Mouse (Mus musculus) intestine, postnatal 0 days (tissue): ENCODE data around the gene Tmed2. TPM values are rescaled to one million over a fixed set of nuclear protein-coding genes. Genes with fewer than 3 reads are reported as not detected.
A peak's percentile ranks its signal among the peaks of the same experiment; 100 is the strongest.
"Not testable (repeated sequence)": the region's sequence is repeated elsewhere in the genome, so short reads cannot be mapped to it uniquely, and the experiment has no call there.

Source experiments
- ATAC-seq: fragments of 200-750 bp; cut with Nextera tagmentation; 2 replicates; pipeline ENCODE4 v1.8.0; 2017; ENCODE audit warnings: mild to moderate bottlenecking, moderate TSS enrichment, moderate library complexity
- H3K27ac ChIP-seq: fragments of 300-500 bp; sonication (generic); 2 replicates; pipeline ENCODE4 v1.5.1; 2014; ENCODE audit warnings: mild to moderate bottlenecking, low read depth, low read length, moderate library complexity
- H3K27me3 ChIP-seq: fragments of 300-500 bp; sonication (generic); replicated peaks from 2 replicates; pipeline ENCODE4 v1.6.1; 2014; ENCODE audit warnings: low read length, mixed read lengths; ENCODE audit not compliant: control insufficient read depth, insufficient read depth
- H3K36me3 ChIP-seq: fragments of 300-500 bp; sonication (generic); 2 replicates; pipeline ENCODE4 v1.6.1; 2014; ENCODE audit warnings: mild to moderate bottlenecking, moderate library complexity; ENCODE audit not compliant: control insufficient read depth, insufficient read depth
- H3K4me1 ChIP-seq: fragments of 300-500 bp; sonication (generic); replicated peaks from 2 replicates; pipeline ENCODE4 v1.6.1; 2014; ENCODE audit warnings: antibody characterized with exemption, low read length, mixed read lengths; ENCODE audit not compliant: control insufficient read depth, insufficient read depth
- H3K4me2 ChIP-seq: fragments of 300-500 bp; sonication (generic); replicated peaks from 2 replicates; pipeline ENCODE4 v1.6.1; 2014; ENCODE audit warnings: low read depth, mild to moderate bottlenecking, moderate library complexity
- H3K4me3 ChIP-seq: fragments of 300-500 bp; sonication (generic); 2 replicates; pipeline ENCODE4 v1.5.1; 2014; ENCODE audit warnings: low read depth, low read length
- H3K9ac ChIP-seq: fragments of 300-500 bp; sonication (generic); 2 replicates; pipeline ENCODE4 v1.6.1; 2014; ENCODE audit warnings: mild to moderate bottlenecking, low read depth, low read length
- H3K9me3 ChIP-seq: fragments of 300-500 bp; sonication (generic); 2 replicates; pipeline ENCODE4 v1.6.1; 2016; ENCODE audit warnings: mixed run types; ENCODE audit not compliant: control insufficient read depth
- CTCF ChIP-seq: sonication (generic); IDR thresholded peaks from 2 replicates; pipeline ENCODE4 v1.5.1; 2016; ENCODE audit warnings: low read depth, mild to moderate bottlenecking, control low read depth, antibody characterized with exemption, moderate library complexity
- WGBS: fragments of 180-500 bp; shearing (Covaris S2); extraction: QIAGEN DNeasy Blood & Tissue Kit; methylation state at CpG from one replicate; pipeline ENCODE4 v1.1.7; 2014; 5-methylcytosine and 5-hydroxymethylcytosine counted together
- polyA plus RNA-seq: library from polyadenylated mRNA; unstranded; fragments of >200 nt; fragmentation: Nextera tagmentation; extraction: Ambion mirVana; gene quantifications from 2 replicates; pipeline ENCODE4 v1.2.1, GENCODE M21; 2015

Tmed2 gene
- polyA plus RNA-seq, 1 experiment from 2014 or later = 414 TPM

DNA sequence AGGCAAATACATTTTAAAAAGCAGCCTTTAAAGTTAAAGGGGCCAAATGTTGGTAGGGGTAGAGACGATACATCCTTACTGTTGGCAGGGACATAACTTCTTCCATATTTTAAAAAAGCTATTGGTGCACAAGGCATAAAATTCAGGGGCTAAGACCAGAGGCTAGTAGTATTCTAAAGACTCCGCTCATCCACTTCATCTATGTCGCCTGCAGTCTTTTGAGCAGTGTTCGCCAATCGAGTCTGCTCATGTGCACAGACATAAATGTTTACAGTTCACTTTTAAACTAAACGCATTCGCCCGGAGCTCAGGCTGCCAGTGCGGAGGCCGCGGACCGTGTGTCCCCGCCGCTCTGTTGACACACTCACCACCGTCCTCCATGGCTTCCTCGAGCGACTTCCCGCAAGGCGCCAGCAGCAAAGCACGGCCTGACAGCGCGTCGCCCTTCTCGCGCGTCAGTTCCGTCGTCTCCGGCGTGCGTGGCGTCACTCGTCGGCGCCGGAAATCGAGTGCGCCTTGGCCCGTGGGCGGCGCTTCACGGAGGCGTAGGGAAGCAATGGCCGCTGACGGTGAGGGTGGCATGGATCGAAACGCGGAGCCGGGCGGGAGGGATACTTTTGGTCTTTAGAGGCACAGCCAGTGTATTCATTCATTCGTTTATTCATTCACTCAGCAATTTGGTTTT, 38.3 kb downstream of the Tmed2 start, which contains the start of the genes Eif2b1 and Gtf2h3:
Gene Eif2b1 (minus strand): TSS at position 499 of the 685 bp plus-strand sequence.
Gene Gtf2h3 (plus strand): TSS at position 508 of the 685 bp plus-strand sequence.
- H3K9me3 ChIP-seq = no peaks in the 10 kb centered on the region
- 0 out of 2 replicates have a peak, but pooled peaks cover 3% of the 10 kb centered on the region for H3K4me1 ChIP-seq
- peak within 1 kb of the TSS; percentile 73 for H3K9ac ChIP-seq
- peak; percentile 90 for ATAC-seq
- H3K4me3 ChIP-seq = peak within 1 kb of the TSS; percentile 75
- H3K27ac ChIP-seq = no peak within 1 kb of the TSS
- TF ChIP-seq CTCF = peak; percentile 39
- whole genome bisulfite sequencing = 1% methylated on average over 51 of the region's 51 CpGs
- H3K36me3 ChIP-seq = peaks cover 31% of the 10 kb centered on the region
- no peaks in the 10 kb centered on the region for H3K27me3 ChIP-seq
- H3K4me2 ChIP-seq = peak within 1 kb of the TSS; percentile 87

DNA sequence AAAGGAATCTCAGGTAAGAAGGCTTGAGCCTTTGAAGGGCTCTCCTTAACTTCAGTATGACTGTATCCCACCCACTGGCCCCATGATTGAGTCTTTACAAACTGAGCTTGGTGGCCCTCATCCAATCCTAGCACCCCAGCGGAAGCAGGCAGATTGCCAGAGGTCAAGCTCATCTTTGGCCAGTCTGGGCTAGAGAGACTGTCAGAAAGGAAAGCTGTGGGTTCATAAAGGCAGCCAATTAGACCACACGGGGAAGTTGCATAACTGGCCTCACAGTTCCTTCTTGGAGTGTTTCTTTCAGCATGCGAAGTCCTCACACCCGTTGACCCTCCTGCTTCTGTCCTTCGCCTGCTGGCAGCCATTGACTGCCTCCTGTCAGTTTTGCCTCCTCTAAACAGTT, 42.0 kb downstream of the Tmed2 start:
- no peak for TF ChIP-seq CTCF
- Histone ChIP-seq H3K9ac (no peak overlapping the region), H3K27me3 (no peaks in the 10 kb centered on the region), H3K9me3 (no peaks in the 10 kb centered on the region), H3K27ac (no peak overlapping the region), H3K4me2 (no peak overlapping the region), H3K4me1 (0 out of 2 replicates have a peak, but pooled peaks cover 3% of the 10 kb centered on the region), H3K36me3 (peaks cover 34% of the 10 kb centered on the region), H3K4me3 (no peak overlapping the region)
- ATAC-seq = no peak
- WGBS = 82% methylated on average over 5 of the region's 5 CpGs

DNA sequence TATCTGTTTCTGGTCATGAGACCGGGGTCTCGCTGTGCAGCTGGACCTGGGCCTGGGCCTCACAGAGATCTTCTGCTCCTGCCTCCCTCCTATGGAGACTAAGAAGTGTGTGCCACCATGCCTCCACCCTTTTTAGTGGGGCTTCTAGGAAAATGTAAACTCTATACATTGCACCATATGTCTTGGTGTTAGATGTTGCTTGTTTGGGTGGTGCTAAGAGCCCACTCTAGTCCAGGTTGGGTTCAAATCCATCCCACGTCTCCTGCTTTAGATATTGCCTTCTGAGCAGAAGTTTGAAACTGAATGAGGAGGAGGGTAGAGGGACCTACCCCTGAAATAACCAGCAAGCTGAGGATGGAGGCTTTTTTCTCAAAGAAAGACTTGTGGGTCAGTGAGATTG, 52.3 kb downstream of the Tmed2 start:
- Histone ChIP-seq H3K4me3 (no peak overlapping the region), H3K4me1 (no peaks in the 10 kb centered on the region), H3K27ac (no peak overlapping the region), H3K9me3 (no peaks in the 10 kb centered on the region), H3K27me3 (no peaks in the 10 kb centered on the region), H3K9ac (no peak overlapping the region), H3K36me3 (peaks cover 61% of the 10 kb centered on the region), H3K4me2 (no peak overlapping the region)
- no peak for ATAC-seq
- 100% methylated on average over 3 of the region's 3 CpGs for WGBS
- no peak for TF ChIP-seq CTCF

DNA sequence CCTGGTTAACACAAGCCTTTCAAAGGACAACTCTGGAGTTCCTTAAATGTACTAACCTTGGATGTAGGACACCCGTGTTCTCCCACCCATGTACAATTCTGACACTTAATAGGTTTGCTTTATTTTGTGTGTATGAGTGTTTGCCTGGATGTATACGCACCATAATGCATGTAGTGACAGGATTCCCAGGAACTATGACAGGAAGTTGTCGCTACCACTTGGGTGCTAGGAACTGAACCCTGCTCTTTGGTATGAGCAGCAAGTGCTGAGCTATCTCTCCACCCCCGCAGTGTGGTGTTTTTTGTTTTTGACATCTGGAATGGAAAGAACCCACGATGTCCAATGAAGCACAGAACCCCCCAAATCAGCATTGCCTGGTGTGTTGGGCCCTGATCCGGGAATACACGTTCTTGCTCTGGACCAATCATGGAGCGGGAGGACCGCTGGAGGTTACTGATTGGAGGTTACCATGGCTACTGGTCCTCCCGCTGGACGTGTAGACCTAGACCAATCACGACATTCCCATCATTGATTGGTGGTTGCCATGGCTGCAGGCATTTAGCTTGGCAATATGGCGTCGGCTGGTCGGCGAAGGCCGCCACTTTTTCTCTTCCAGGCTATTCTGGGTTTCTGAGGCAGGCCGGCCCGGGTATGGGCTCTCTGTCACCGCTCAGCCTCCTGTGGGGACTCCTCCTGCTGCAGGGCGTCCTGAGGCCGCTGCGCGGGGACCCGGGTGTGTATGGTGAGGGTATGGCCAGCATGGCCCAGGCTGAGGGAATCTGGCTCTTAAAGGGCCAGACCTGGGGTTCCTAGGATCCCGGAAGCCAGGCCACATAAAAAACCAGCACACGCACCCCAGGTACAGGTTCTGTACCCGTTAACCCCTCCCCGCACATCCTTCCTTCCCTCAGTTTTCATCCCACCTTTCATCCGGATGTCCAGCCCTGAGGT, 58.0 kb downstream of the Tmed2 start:
- Histone ChIP-seq H3K27me3 (no peaks in the 10 kb centered on the region), H3K9me3 (no peaks in the 10 kb centered on the region), H3K9ac (peak overlapping the region; percentile 62), H3K4me3 (peak overlapping the region; percentile 88), H3K36me3 (peaks cover 21% of the 10 kb centered on the region; the same call in 1 of the 2 replicates), H3K27ac (no peak overlapping the region), H3K4me2 (peak overlapping the region; percentile 84), H3K4me1 (peaks cover 4% of the 10 kb centered on the region; the same call in 1 of the 2 replicates)
- peak; percentile 99 for ATAC-seq
- 7% methylated on average over 30 of the region's 30 CpGs for WGBS
- no peak for TF ChIP-seq CTCF

DNA sequence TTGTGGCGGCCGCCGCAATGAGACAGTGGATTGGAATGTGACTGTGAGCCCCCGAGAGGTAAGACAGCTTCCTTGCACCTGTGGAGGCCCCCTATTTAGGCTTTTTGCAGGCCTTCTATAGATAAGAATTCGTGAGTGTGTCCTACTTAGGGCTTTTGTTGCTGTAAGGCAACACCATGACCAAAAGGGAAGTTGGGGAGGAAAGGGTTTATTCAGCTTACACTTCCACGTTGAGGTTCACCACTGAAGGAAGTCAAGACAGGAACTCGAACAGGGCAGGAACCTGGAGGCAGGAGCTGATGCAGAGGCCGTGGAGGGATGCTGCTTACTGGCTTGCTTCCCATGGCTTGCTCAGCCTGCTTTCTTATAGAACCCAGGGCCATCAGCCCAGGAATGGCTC, 59.2 kb downstream of the Tmed2 start:
- 57% methylated on average over 8 of the region's 8 CpGs for WGBS

More for the DNA sequence above, 59.2 kb downstream of the Tmed2 start:
- ATAC-seq, H3K4me2 ChIP-seq, H3K9ac ChIP-seq, H3K27me3 ChIP-seq, H3K27ac ChIP-seq, H3K4me1 ChIP-seq, H3K9me3 ChIP-seq, H3K4me3 ChIP-seq: not testable (repeated sequence)
- peaks cover 14% of the 10 kb centered on the region; the same call in 1 of the 2 replicates for H3K36me3 ChIP-seq

Other genes starting within 250 kb of the Tmed2 start
- gene Mphosph9, start 212.7 kb upstream of the Tmed2 start, polyA plus RNA-seq = 2.5 and 2.6 TPM in 2 replicates
- gene 2810006K23Rik, start 212.6 kb upstream of the Tmed2 start, polyA plus RNA-seq = 5.0 TPM in 2 replicates
- gene Cdk2ap1, start 177.6 kb upstream of the Tmed2 start, polyA plus RNA-seq = 43.3 and 53.6 TPM in 2 replicates
- gene Sbno1, start 114.7 kb upstream of the Tmed2 start, polyA plus RNA-seq = 49.3 and 56.6 TPM in 2 replicates
- gene Kmt5a, start 100.8 kb upstream of the Tmed2 start, polyA plus RNA-seq = 77.5 and 80.5 TPM in 2 replicates
- 48.2 and 49.7 TPM in 2 replicates for gene Rilpl2, start 62.3 kb upstream of the Tmed2 start, polyA plus RNA-seq
- 15.5 and 17.9 TPM in 2 replicates for gene Snrnp35, start 57.6 kb upstream of the Tmed2 start, polyA plus RNA-seq
- 6.6 and 7.5 TPM in 2 replicates for gene Rilpl1, start 9.3 kb upstream of the Tmed2 start, polyA plus RNA-seq
- gene Ddx55, start 12.2 kb downstream of the Tmed2 start, polyA plus RNA-seq = 6.3 and 10.0 TPM in 2 replicates
- 37.3 and 39.0 TPM in 2 replicates for gene Eif2b1, start 38.4 kb downstream of the Tmed2 start, polyA plus RNA-seq
- 15.9 and 17.3 TPM in 2 replicates for gene Gtf2h3, start 38.4 kb downstream of the Tmed2 start, polyA plus RNA-seq
- 57.5 and 58.5 TPM in 2 replicates for gene Atp6v0a2, start 87.9 kb downstream of the Tmed2 start, polyA plus RNA-seq
- 0.01 TPM in 2 replicates for gene Dnah10, start 184.4 kb downstream of the Tmed2 start, polyA plus RNA-seq